Mouse (Mus musculus) hindbrain, embryonic 10.5 days (tissue): ENCODE results near the gene Hoxd12. TPM values are rescaled to one million over a fixed set of nuclear protein-coding genes. Genes with fewer than 3 reads are reported as not detected.
A peak's percentile ranks its signal among the peaks of the same experiment; 100 is the strongest.

Source experiments
- DNase-seq: peaks from one replicate; pipeline ENCODE4 v3.0.0-alpha.2; 2017; ENCODE audit warnings: low spot score
- H3K27ac ChIP-seq: fragments of 300-500 bp; sonication (generic); 2 replicates; pipeline ENCODE4 v1.5.1; 2016; ENCODE audit warnings: mild to moderate bottlenecking, moderate library complexity
- H3K27me3 ChIP-seq: fragments of 300-500 bp; sonication (generic); 2 replicates; pipeline ENCODE4 v1.6.1; 2016; ENCODE audit warnings: mild to moderate bottlenecking; ENCODE audit not compliant: poor library complexity, insufficient read depth, severe bottlenecking
- H3K36me3 ChIP-seq: fragments of 300-500 bp; sonication (generic); 2 replicates; pipeline ENCODE4 v1.6.1; 2016; ENCODE audit warnings: mild to moderate bottlenecking, moderate library complexity
- H3K4me1 ChIP-seq: fragments of 300-500 bp; sonication (generic); replicated peaks from 2 replicates; pipeline ENCODE4 v1.6.1; 2016; ENCODE audit warnings: mild to moderate bottlenecking
- H3K4me3 ChIP-seq: fragments of 300-500 bp; sonication (generic); 2 replicates; pipeline ENCODE4 v1.5.1; 2016; ENCODE audit warnings: mild to moderate bottlenecking, moderate library complexity
- H3K9me3 ChIP-seq: fragments of 300-500 bp; sonication (generic); 2 replicates; pipeline ENCODE4 v1.6.1; 2016; ENCODE audit warnings: mild to moderate bottlenecking, moderate library complexity
- WGBS: fragments of 180-500 bp; shearing (Covaris S2); methylation state at CpG from one replicate; pipeline ENCODE4 v1.1.7; 2016; 5-methylcytosine and 5-hydroxymethylcytosine counted together
- polyA plus RNA-seq: library from polyadenylated mRNA; unstranded; fragments of >200 nt; fragmentation: Nextera tagmentation; extraction: Ambion mirVana; gene quantifications from 2 replicates; pipeline ENCODE4 v1.2.1, GENCODE M21; 2016

The Hoxd12 gene
- polyA plus RNA-seq: not detected in 2 replicates

- H3K4me1 ChIP-seq: peaks cover 9% of the 10 kb centered on the region; the same call in 1 of the 2 replicates
- peaks cover 100% of the 10 kb centered on the region for H3K27me3 ChIP-seq
- no peaks in the 10 kb centered on the region for H3K9me3 ChIP-seq
- no peaks in the 10 kb centered on the region for H3K36me3 ChIP-seq
- WGBS: 1% methylated on average over 47 of the region's 47 CpGs
- DNase-seq: peak; percentile 48
- H3K27ac ChIP-seq: no peak within 1 kb of the TSS
- no peak within 1 kb of the TSS for H3K4me3 ChIP-seq
Observed at GRCm38 (mm10) chr2:74674881-74675665, at the start of gene Hoxd12. Hoxd12 (plus strand) TSS chr2:74675013.

GRCm38 (mm10) chr2:74635412-74635811, 39.4 kb upstream of the Hoxd12 start:
- WGBS: 67% methylated on average over 4 of the region's 4 CpGs
- 0 out of 2 replicates have a peak, but pooled peaks cover 7% of the 10 kb centered on the region for H3K27me3 ChIP-seq
- no peak overlapping the region for H3K4me3 ChIP-seq
- no peaks in the 10 kb centered on the region for H3K36me3 ChIP-seq
- H3K4me1 ChIP-seq: no peaks in the 10 kb centered on the region
- no peak for DNase-seq
- H3K27ac ChIP-seq: no peak overlapping the region
- peaks cover 3% of the 10 kb centered on the region; the same call in 1 of the 2 replicates for H3K9me3 ChIP-seq

GRCm38 (mm10) chr2:74642431-74642830, 32.4 kb upstream of the Hoxd12 start:
- WGBS: 74% methylated on average over 5 of the region's 5 CpGs
- H3K4me1 ChIP-seq: no peaks in the 10 kb centered on the region
- H3K27me3 ChIP-seq: peaks cover 55% of the 10 kb centered on the region
- H3K4me3 ChIP-seq: no peak overlapping the region
- no peak overlapping the region for H3K27ac ChIP-seq
- no peak for DNase-seq
- H3K9me3 ChIP-seq: no peaks in the 10 kb centered on the region
- no peaks in the 10 kb centered on the region for H3K36me3 ChIP-seq

GRCm38 (mm10) chr2:74645631-74646030, 29.2 kb upstream of the Hoxd12 start:
- Histone ChIP-seq H3K27me3 (peaks cover 82% of the 10 kb centered on the region), H3K36me3 (no peaks in the 10 kb centered on the region), H3K27ac (no peak overlapping the region), H3K4me3 (no peak overlapping the region), H3K4me1 (no peaks in the 10 kb centered on the region), H3K9me3 (no peaks in the 10 kb centered on the region)
- 79% methylated on average over 3 of the region's 3 CpGs for WGBS
- DNase-seq: no peak

DNA sequence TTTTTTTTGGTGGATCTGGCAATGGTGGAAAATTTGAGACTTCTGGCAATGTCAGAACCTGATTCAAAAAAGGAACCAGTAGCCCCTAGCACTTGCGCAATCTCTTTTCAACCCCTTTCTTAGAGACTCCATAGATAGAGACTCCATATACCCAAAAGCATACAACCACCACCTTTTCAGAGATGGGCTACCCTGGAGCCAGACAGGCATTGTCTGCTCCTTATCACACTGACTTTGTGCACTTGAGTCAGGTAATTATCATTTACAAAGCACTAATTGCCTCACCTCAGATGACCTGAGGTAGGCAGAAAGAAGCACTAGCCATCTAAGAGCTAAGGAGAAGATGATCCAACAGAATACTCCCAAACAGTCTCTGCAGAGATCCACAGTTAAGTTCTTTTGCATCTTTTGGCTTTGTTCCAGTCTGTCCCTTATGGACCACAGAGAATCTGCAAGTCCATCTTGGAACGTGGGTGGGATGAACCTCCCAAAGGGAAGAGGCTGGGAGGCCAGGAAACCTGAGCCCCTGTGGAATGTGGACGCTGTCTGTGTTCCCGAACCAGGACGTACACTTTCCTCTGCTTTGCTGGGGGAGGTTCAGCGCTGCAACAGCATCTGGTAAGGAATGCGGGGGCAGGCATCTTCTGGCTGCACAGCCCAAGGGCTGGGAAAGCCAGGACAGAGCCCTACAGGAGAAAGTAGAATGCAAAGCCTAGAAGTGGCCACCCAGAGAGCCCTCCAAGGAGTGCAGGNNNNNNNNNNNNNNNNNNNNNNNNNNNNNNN, 27.5 kb upstream of the Hoxd12 start:
- Histone ChIP-seq H3K9me3 (no peaks in the 10 kb centered on the region), H3K27ac (no peak overlapping the region), H3K27me3 (peaks cover 98% of the 10 kb centered on the region), H3K36me3 (no peaks in the 10 kb centered on the region), H3K4me3 (no peak overlapping the region), H3K4me1 (no peaks in the 10 kb centered on the region)
- WGBS: 14% methylated on average over 7 of the region's 7 CpGs
- no peak for DNase-seq

- Histone ChIP-seq H3K27ac (no peak overlapping the region), H3K36me3 (no peaks in the 10 kb centered on the region), H3K27me3 (peaks cover 100% of the 10 kb centered on the region), H3K9me3 (no peaks in the 10 kb centered on the region), H3K4me3 (no peak overlapping the region), H3K4me1 (peaks cover 15% of the 10 kb centered on the region)
- WGBS: 33% methylated on average over 2 of the region's 2 CpGs
- no peak for DNase-seq
Observed at GRCm38 (mm10) chr2:74652996-74653340, 21.8 kb upstream of the Hoxd12 start.

- WGBS: 13% methylated on average over 17 of the region's 17 CpGs
- peak; percentile 29 for DNase-seq
- no peak overlapping the region for H3K4me3 ChIP-seq
Observed at GRCm38 (mm10) chr2:74653781-74654535, 20.9 kb upstream of the Hoxd12 start.

DNA sequence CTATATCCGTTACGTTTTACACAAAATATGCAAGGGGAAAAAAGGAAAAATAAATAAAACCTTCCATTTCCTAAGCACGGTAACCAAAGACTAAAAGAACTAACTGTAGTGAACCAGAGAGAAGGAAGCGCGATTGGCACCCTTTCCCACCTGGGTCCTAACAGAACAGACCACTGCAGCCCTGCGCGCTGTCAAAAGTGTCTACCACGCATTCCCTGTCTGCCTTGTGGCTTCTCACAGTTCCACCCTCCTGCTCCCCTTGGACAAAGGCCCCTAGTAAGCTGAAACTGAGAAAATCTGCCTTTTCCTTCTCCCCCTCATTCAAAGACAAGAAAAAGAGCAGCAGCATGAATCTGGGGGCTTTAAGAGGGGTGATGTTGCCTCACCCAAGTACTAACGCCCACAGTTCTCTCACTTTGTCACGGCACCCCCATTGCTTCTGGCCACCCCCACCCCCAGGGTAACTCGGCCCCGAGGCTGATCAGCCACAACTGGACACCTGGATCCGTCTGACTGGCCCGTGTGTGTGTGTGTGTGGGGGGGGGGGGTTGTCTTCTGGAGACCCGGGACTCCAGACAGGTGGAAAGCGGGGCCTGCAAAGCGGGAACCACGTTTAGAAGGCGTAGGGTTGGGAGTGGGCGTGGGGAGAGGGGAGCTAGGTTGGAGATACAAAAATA, 19.9 kb upstream of the Hoxd12 start:
- Histone ChIP-seq H3K4me1 (peaks cover 19% of the 10 kb centered on the region), H3K4me3 (peak overlapping the region; percentile 45; the same call in 1 of the 2 replicates), H3K27ac (no peak overlapping the region), H3K27me3 (peaks cover 100% of the 10 kb centered on the region), H3K36me3 (no peaks in the 10 kb centered on the region), H3K9me3 (no peaks in the 10 kb centered on the region)
- 6% methylated on average over 20 of the region's 20 CpGs for WGBS
- DNase-seq: peak; percentile 32

More at GRCm38 (mm10) chr2:74653781-74654535, 20.9 kb upstream of the Hoxd12 start:
- Histone ChIP-seq H3K4me1 (peaks cover 19% of the 10 kb centered on the region), H3K27ac (no peak overlapping the region), H3K9me3 (no peaks in the 10 kb centered on the region), H3K27me3 (peaks cover 100% of the 10 kb centered on the region), H3K36me3 (no peaks in the 10 kb centered on the region)

DNA sequence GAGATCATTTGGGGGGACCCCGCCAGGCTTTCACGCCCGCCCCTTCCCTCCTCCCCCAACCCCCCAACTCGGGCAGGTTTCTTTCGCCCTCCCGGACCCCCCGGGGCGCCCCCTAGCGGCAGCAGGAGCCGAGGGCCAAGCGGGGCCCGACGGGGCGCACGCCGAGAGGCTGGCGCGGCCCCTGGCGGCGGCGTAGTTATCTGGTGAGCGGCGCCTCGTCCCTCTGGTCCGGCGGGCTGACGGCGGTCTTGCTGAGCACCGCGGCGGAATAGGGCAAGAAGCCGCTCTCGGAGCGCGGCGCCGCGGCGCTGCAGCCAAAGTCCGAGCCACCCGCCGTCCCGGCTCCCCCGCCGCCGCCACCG, 19.4 kb upstream of the Hoxd12 start:
- Histone ChIP-seq H3K27ac (0 out of 2 replicates have a peak overlapping the region, but pooled peaks have one; percentile 16), H3K36me3 (no peaks in the 10 kb centered on the region), H3K4me3 (peak overlapping the region; percentile 45), H3K4me1 (peaks cover 19% of the 10 kb centered on the region), H3K9me3 (no peaks in the 10 kb centered on the region), H3K27me3 (peaks cover 100% of the 10 kb centered on the region)
- no peak for DNase-seq
- WGBS: under 1% methylated on average over 47 of the region's 47 CpGs

- H3K27ac ChIP-seq: 0 out of 2 replicates have a peak overlapping the region, but pooled peaks have one; percentile 16
- WGBS: under 1% methylated on average over 68 of the region's 69 CpGs
Observed at GRCm38 (mm10) chr2:74655821-74656631, 18.8 kb upstream of the Hoxd12 start.

DNA sequence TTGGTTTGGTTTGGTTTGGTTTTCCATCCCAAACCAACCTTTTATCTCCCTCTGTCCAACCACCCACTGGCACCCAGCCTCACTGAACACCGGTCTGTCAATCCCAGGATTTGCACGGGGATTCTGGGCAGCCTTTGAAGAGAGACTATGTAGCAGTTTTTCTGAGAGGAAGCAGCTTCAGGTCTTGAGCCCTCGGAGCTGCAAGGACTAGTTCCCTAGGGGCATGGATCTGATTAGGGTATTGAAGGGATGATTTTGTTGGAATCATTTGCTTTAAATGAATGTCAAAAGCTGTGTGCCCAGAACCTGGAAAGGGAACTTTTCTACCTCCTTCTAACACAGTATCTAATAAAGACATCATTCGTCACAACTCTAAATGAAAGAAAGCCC, 18.2 kb upstream of the Hoxd12 start:
- WGBS: 4% methylated on average over 4 of the region's 4 CpGs
- no peaks in the 10 kb centered on the region for H3K36me3 ChIP-seq
- no peak overlapping the region for H3K27ac ChIP-seq
- peak; percentile 35 for DNase-seq
- no peak overlapping the region for H3K4me3 ChIP-seq
- peaks cover 25% of the 10 kb centered on the region for H3K4me1 ChIP-seq
- no peaks in the 10 kb centered on the region for H3K9me3 ChIP-seq
- peaks cover 100% of the 10 kb centered on the region for H3K27me3 ChIP-seq

More at GRCm38 (mm10) chr2:74655821-74656631, 18.8 kb upstream of the Hoxd12 start:
- no peaks in the 10 kb centered on the region for H3K36me3 ChIP-seq
- no peaks in the 10 kb centered on the region for H3K9me3 ChIP-seq
- H3K4me1 ChIP-seq: peaks cover 22% of the 10 kb centered on the region
- DNase-seq: peak; percentile 66
- H3K27me3 ChIP-seq: peaks cover 100% of the 10 kb centered on the region
- H3K4me3 ChIP-seq: peak overlapping the region; percentile 45
